27 mouse cellular contexts compared by ENCODE assay signal in the genomic region with DNA sequence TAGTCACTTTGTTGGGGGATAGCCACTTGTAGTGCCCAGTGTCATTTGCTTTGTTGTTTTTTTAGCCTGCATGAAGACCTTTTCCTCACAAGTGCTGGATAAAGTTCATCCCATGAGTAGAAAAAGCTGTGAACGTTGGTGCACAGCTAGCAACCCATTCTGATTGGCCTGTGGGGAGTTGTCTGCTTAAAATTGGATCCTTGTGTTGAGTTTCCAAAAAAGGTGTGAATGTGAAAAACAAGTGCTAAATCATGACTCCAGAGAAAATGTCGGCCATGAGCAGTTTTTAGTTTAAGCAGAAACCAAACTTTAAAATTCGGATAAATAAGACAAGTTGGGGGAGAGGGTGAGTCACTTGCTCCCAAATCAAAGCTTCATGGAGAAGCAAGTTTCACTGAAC.
DNase-seq lines count a peak whose midpoint lies in the region; ATAC-seq lines count a peak whose summit lies in the region.
"Had no signal": no experiment of that assay in that cellular context is flagged by ENCODE, and none has a peak within 500 bp of the region (broad histone marks: within the 10 kb centered on the region; RNA-seq: fewer than 3 reads in every experiment).

No protein-coding gene starts in this region.

- no peak for DNase-seq in frontal cortex, postnatal 14 days (ENCODE audit: low spot score in 2 of 2)
- peak; percentile 8 for DNase-seq in right cerebral cortex, adult 18-20 months
- DNase-seq in right cerebral cortex, postnatal 4 days: no peak
- peak; percentile 11 for DNase-seq in NIH3T3 (ENCODE audit: low read depth)
- no peak for DNase-seq in hindbrain, embryonic 11.5 days (ENCODE audit: low spot score)
- DNase-seq in natural killer cell, adult 2 months (ENCODE audit: low spot score in 2 of 2): no peak
- DNase-seq: adrenal gland, adult 8-10 months; adrenal gland, postnatal 25 days; B cell, adult 2 months; cerebellum, adult 18-20 months; cerebellum, adult 9-10 months; cerebellum, postnatal 14 days; gastrocnemius, postnatal 25 days; heart, adult 18-20 months; heart, postnatal 10 days; heart, postnatal 36 days had no signal

- H3K27ac ChIP-seq in hindbrain, embryonic 11.5 days (ENCODE audit: low read depth, low read length): no peak overlapping the region
- H3K27ac ChIP-seq: forebrain, embryonic 10.5 days; heart, embryonic 15.5 days; hindbrain, embryonic 10.5 days; hindbrain, embryonic 14.5 days; hindbrain, postnatal 0 days had no signal

- peak; percentile 72 for ATAC-seq in frontal cortex, adult (ENCODE audit: low TSS enrichment)
- ATAC-seq in hindbrain, embryonic 11.5 days (ENCODE audit: low FRiP score): no peak
- ATAC-seq: activated CD4-positive, CD25-positive, alpha-beta regulatory T cell, adult 4 months; hindbrain, postnatal 0 days; inflammation-experienced regulatory T-cells, adult 6 months; intestine, embryonic 16.5 days had no signal

- WGBS in hindbrain, embryonic 11.5 days: 74% methylated on average over 3 of the region's 3 CpGs

- no peaks in the 10 kb centered on the region for H3K36me3 ChIP-seq in hindbrain, embryonic 11.5 days (ENCODE audit: control insufficient read depth, insufficient read depth, low read length)
- H3K36me3 ChIP-seq: forebrain, embryonic 10.5 days; heart, embryonic 15.5 days; hindbrain, embryonic 10.5 days had no signal

- H3K4me1 ChIP-seq in hindbrain, embryonic 11.5 days (replicated peaks; ENCODE audit: control insufficient read depth, insufficient read depth, low read length): no peaks in the 10 kb centered on the region
- H3K4me1 ChIP-seq: heart, embryonic 12.5 days; heart, embryonic 15.5 days had no signal

- H3K27me3 ChIP-seq in hindbrain, embryonic 11.5 days (ENCODE audit: control insufficient read depth, insufficient read depth, low read length): no peaks in the 10 kb centered on the region
- H3K27me3 ChIP-seq: CH12.LX; heart, embryonic 12.5 days; heart, embryonic 15.5 days had no signal

- H3K4me3 ChIP-seq in hindbrain, embryonic 11.5 days (ENCODE audit: low read depth, low read length): no peak overlapping the region
- H3K4me3 ChIP-seq: forebrain, embryonic 10.5 days; heart, embryonic 12.5 days; heart, embryonic 15.5 days; hindbrain, embryonic 10.5 days had no signal

- H3K4me2 ChIP-seq in hindbrain, embryonic 11.5 days (replicated peaks; ENCODE audit: low read depth, low read length): no peak overlapping the region
- H3K4me2 ChIP-seq: heart, embryonic 12.5 days; heart, embryonic 15.5 days; hindbrain, embryonic 14.5 days had no signal

- no peaks in the 10 kb centered on the region for H3K9me3 ChIP-seq in hindbrain, embryonic 11.5 days (ENCODE audit: control insufficient read depth, low read length)
- H3K9me3 ChIP-seq: forebrain, embryonic 10.5 days; heart, embryonic 12.5 days; heart, embryonic 15.5 days; hindbrain, embryonic 10.5 days had no signal

- no peak overlapping the region for H3K9ac ChIP-seq in hindbrain, embryonic 11.5 days (ENCODE audit: low read depth, low read length)
- H3K9ac ChIP-seq: heart, embryonic 12.5 days; heart, embryonic 15.5 days; hindbrain, embryonic 14.5 days had no signal

Comparison
In these comparisons a context has a peak if more than half of its experiments do, and no peak if none do; other contexts are left out.
1. DNase-seq: peak in right cerebral cortex, adult 18-20 months (single experiment) and NIH3T3 (single experiment); none in frontal cortex, postnatal 14 days (0 of 2), right cerebral cortex, postnatal 4 days (single experiment), hindbrain, embryonic 11.5 days (single experiment) and natural killer cell, adult 2 months (0 of 2).